Mouse (Mus musculus): ENCODE measurements at regions not wholly inside any gene's neighbourhood (a gene's known extent, or its start where the extent isn't known, plus 50 kb on each side); places are given as distances from the start of the nearest gene placed in this dataset.
"Not testable (repeated sequence)": the region's sequence is repeated elsewhere in the genome, so short reads cannot be mapped to it uniquely, and the experiment has no call there.

DNA sequence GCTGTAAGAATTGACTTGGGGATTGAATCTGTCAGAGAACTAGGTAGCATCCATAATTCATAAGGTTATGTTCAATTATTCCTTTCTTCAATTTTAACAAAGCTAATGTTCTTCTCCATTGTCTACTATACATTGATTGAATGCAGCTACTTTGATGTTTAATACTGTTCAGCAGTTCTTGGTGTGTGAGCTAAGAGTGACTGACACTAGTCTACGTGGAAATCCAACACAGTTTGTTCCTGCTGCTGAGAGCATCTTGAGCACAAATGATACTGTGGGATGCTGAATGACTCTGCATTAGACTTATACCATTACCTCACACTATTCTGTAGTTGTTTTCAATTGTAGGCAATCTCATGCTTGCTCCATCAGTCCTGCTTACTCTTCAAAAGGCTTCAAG is 249.4 kb upstream of the Akr1e1 start:
- Histone ChIP-seq H3K4me1 (replicated peaks) (no peaks in the 10 kb centered on the region), H3K27me3 (no peaks in the 10 kb centered on the region), H3K27ac (no peak overlapping the region), H3K9me3 (no peaks in the 10 kb centered on the region), H3K36me3 (no peaks in the 10 kb centered on the region), H3K4me2 (no peak overlapping the region), H3K4me3 (replicated peaks) (no peak overlapping the region), H3K9ac (replicated peaks) (no peak overlapping the region)
- no peak for ATAC-seq (ENCODE audit: insufficient number of reproducible peaks, insufficient read depth, low FRiP score, low TSS enrichment, low read depth)
- WGBS: 79% methylated on average over 1 of the region's 1 CpGs

DNA sequence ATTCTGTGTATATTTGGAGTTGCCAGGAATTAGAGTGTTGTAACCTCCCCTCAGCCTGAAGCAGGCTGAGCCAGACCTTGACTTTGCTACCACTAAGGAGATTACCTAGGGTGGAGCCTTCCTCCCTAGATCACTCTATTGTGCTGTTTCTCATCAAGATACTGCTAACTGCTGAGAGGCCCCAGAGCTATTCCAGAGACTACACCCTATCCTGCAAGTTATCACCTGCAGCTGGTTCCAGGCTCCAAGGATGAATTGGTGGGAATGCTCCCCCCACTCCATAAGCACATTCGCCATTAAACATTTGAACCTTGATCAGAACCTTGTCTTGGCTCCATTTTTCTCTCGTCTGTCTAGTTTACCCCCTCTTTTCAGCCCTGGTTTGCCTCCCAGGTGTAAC is 230.5 kb upstream of the Akr1e1 start:
- not testable (repeated sequence) for H3K36me3 ChIP-seq; H3K9me3 ChIP-seq; H3K4me1 ChIP-seq (replicated peaks); ATAC-seq (ENCODE audit: insufficient number of reproducible peaks, insufficient read depth, low FRiP score, low TSS enrichment, low read depth); H3K4me3 ChIP-seq (replicated peaks); H3K27me3 ChIP-seq; H3K4me2 ChIP-seq; H3K9ac ChIP-seq (replicated peaks); H3K27ac ChIP-seq
- 82% methylated on average over 2 of the region's 2 CpGs for WGBS

DNA sequence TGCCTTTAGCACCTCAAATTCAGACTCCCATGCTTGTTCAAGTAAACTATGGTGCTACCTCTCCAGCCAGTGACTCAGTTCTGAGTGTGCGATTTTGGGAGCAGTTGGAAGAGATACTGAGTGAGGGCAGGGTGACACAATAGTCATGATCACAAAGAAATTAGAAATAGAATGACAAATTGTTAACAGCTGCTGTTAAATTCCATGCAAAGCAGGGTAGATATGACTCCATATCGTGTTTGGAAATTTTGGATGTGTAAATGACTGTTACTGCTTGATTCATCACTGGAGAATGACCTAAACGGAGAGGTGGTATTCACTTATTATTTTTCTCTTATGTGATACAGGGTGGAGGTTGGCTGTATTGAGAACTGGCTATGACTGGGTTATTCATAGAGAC is 217.8 kb upstream of the Akr1e1 start:
- ATAC-seq (ENCODE audit: insufficient number of reproducible peaks, insufficient read depth, low FRiP score, low TSS enrichment, low read depth): no peak
- H3K36me3 ChIP-seq: no peaks in the 10 kb centered on the region
- H3K9me3 ChIP-seq: no peaks in the 10 kb centered on the region
- 91% methylated on average over 3 of the region's 3 CpGs for WGBS
- H3K27ac ChIP-seq: no peak overlapping the region
- H3K4me1 ChIP-seq (replicated peaks): no peaks in the 10 kb centered on the region
- H3K4me3 ChIP-seq (replicated peaks): no peak overlapping the region
- no peak overlapping the region for H3K4me2 ChIP-seq
- H3K27me3 ChIP-seq: no peaks in the 10 kb centered on the region
- H3K9ac ChIP-seq (replicated peaks): no peak overlapping the region

DNA sequence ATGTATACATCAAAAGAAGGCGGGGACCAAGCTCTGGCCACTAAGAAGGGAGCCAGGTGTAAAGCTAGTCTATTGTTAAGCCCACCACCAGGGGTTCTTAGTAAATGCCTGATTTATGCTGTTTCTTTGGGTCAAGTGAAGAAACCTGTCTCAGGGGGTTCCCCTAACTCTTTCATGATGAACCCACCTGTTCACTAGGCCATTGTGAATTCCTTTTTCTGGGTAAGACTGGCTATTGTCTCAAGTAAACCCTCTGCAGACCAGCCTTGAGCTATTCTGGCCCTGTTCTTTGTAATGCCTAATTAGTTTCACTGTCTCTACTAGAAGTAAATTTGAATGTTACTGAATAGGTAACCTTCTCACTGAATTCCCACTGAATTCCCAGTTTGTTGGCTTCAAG is 216.8 kb upstream of the Akr1e1 start:
- not testable (repeated sequence) for H3K27me3 ChIP-seq; ATAC-seq (ENCODE audit: insufficient number of reproducible peaks, insufficient read depth, low FRiP score, low TSS enrichment, low read depth); H3K36me3 ChIP-seq; H3K4me1 ChIP-seq (replicated peaks); H3K9ac ChIP-seq (replicated peaks); H3K4me2 ChIP-seq; H3K4me3 ChIP-seq (replicated peaks); H3K27ac ChIP-seq; H3K9me3 ChIP-seq
- 93% methylated on average over 1 of the region's 1 CpGs for WGBS

DNA sequence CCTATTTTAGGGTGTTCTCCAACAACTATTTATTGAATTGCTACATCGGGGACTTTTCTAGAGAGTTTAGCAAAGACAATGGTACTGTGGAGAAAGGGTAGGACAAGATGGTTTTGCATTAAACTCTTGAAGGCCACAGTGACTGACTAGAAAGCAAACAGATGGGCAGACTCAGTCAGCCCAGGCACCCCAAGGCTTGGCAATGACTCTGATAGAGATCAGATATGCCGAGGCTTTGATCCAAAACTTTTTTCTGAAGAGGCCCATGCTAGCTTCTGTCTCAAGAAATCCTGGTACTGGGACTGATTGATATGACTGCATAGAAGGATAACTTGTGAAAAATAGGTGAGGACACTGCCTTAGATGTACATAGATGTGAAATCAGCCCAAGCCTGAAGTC is 197.9 kb upstream of the Akr1e1 start:
- H3K4me2 ChIP-seq: no peak overlapping the region
- 92% methylated on average over 2 of the region's 2 CpGs for WGBS
- ATAC-seq (ENCODE audit: insufficient number of reproducible peaks, insufficient read depth, low FRiP score, low TSS enrichment, low read depth): no peak
- no peaks in the 10 kb centered on the region for H3K27me3 ChIP-seq
- H3K36me3 ChIP-seq: no peaks in the 10 kb centered on the region
- H3K9me3 ChIP-seq: no peaks in the 10 kb centered on the region
- H3K4me1 ChIP-seq (replicated peaks): no peaks in the 10 kb centered on the region
- no peak overlapping the region for H3K9ac ChIP-seq (replicated peaks)
- no peak overlapping the region for H3K27ac ChIP-seq
- H3K4me3 ChIP-seq (replicated peaks): no peak overlapping the region

DNA sequence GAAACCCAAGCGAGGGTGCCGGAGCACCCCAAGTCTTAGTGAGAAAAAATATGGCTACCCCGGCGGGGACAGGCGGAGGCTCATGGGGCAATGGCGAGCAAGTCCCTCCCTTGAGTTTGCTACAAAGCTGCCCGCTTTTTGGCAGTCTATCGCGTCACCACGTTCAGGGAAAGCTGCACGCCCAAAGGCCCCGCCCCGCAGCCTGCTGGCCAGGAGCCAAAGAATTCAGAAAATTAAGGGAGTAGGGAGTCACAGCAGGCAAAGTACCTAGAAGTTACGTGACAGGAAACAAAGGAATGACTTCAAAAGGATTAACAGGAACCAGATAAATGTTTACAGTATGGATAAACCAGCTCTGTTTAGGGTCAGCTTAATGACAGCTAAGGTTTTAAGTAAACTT is 191.7 kb upstream of the Akr1e1 start:
- Histone ChIP-seq H3K27ac (no peak overlapping the region), H3K9me3 (peaks cover 11% of the 10 kb centered on the region), H3K27me3 (no peaks in the 10 kb centered on the region), H3K4me3 (replicated peaks) (no peak overlapping the region), H3K36me3 (no peaks in the 10 kb centered on the region), H3K4me1 (replicated peaks) (no peaks in the 10 kb centered on the region), H3K9ac (replicated peaks) (no peak overlapping the region), H3K4me2 (no peak overlapping the region)
- no peak for ATAC-seq (ENCODE audit: insufficient number of reproducible peaks, insufficient read depth, low FRiP score, low TSS enrichment, low read depth)
- WGBS: 87% methylated on average over 14 of the region's 14 CpGs

DNA sequence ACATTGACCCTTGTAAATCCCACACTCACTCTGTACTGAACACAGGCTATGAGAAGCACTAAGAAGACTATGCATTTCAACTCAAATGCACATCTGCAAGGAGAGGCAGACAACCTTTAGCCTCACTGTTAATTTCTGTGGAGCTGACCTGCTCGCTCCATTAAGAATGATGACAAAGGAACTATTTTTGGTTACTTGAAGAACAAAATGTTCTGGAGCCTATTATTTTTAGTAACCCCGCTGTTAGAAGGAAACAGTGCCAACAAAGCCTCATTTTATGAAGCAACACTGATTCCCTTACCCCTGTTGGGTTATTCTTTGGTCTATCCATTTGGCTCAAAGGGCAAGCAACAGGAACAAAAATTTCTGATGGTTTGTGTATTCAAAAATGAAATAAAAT is 182.2 kb upstream of the Akr1e1 start:
- H3K27me3 ChIP-seq: no peaks in the 10 kb centered on the region
- WGBS: 79% methylated on average over 2 of the region's 2 CpGs
- no peak overlapping the region for H3K9ac ChIP-seq (replicated peaks)
- H3K9me3 ChIP-seq: peaks cover 4% of the 10 kb centered on the region; the same call in 1 of the 2 replicates
- no peaks in the 10 kb centered on the region for H3K4me1 ChIP-seq (replicated peaks)
- H3K4me3 ChIP-seq (replicated peaks): no peak overlapping the region
- no peaks in the 10 kb centered on the region for H3K36me3 ChIP-seq
- ATAC-seq (ENCODE audit: insufficient number of reproducible peaks, insufficient read depth, low FRiP score, low TSS enrichment, low read depth): no peak
- H3K27ac ChIP-seq: no peak overlapping the region
- no peak overlapping the region for H3K4me2 ChIP-seq

DNA sequence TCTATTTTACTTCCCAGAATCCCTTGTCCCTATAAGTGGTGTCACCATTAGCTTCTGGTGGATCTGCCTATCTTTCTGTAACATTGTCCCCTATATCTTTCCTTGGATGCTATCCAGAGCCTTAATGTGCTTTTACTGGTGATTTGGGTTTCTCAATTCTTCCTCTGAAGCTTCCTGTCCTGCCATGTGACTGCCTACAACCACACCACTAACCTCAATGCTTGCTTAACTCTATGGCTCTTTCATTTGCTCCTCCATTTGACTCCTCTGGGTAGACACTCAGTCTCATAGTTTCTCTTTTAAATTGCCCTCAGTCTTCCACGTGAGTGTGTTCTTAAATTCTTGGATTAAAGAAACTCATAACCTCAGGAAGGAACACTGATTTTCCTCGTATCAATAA is 181.4 kb upstream of the Akr1e1 start:
- H3K27ac ChIP-seq: no peak overlapping the region
- peaks cover 3% of the 10 kb centered on the region; the same call in 1 of the 2 replicates for H3K9me3 ChIP-seq
- H3K27me3 ChIP-seq: no peaks in the 10 kb centered on the region
- no peaks in the 10 kb centered on the region for H3K4me1 ChIP-seq (replicated peaks)
- ATAC-seq (ENCODE audit: insufficient number of reproducible peaks, insufficient read depth, low FRiP score, low TSS enrichment, low read depth): no peak
- WGBS: 69% methylated on average over 2 of the region's 2 CpGs
- H3K4me3 ChIP-seq (replicated peaks): no peak overlapping the region
- no peak overlapping the region for H3K9ac ChIP-seq (replicated peaks)
- H3K36me3 ChIP-seq: no peaks in the 10 kb centered on the region
- H3K4me2 ChIP-seq: no peak overlapping the region

DNA sequence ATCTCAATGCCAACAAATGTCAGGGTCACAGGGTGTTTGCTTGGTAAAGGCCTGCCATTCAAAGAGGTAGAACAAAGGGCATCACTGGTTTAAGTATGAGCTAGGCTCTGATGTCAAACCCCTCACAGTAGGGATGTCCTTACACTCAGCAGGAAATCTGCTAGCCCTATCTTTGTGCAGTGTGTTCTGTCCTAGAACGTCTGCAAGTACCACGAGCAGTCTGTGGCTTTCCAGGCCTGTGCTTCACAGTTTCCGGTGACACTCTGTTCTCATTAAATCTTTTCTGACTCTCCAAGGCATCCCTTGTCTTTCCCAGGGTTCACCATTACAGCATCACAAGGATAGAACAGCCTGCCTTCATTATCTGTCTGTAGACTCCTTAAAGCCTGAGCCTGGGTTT is 174.3 kb upstream of the Akr1e1 start:
- no peak overlapping the region for H3K27ac ChIP-seq
- H3K4me1 ChIP-seq (replicated peaks): no peaks in the 10 kb centered on the region
- H3K4me3 ChIP-seq (replicated peaks): no peak overlapping the region
- H3K9me3 ChIP-seq: no peaks in the 10 kb centered on the region
- H3K27me3 ChIP-seq: no peaks in the 10 kb centered on the region
- H3K36me3 ChIP-seq: no peaks in the 10 kb centered on the region
- no peak overlapping the region for H3K9ac ChIP-seq (replicated peaks)
- 79% methylated on average over 3 of the region's 3 CpGs for WGBS
- H3K4me2 ChIP-seq: no peak overlapping the region
- ATAC-seq (ENCODE audit: insufficient number of reproducible peaks, insufficient read depth, low FRiP score, low TSS enrichment, low read depth): no peak

DNA sequence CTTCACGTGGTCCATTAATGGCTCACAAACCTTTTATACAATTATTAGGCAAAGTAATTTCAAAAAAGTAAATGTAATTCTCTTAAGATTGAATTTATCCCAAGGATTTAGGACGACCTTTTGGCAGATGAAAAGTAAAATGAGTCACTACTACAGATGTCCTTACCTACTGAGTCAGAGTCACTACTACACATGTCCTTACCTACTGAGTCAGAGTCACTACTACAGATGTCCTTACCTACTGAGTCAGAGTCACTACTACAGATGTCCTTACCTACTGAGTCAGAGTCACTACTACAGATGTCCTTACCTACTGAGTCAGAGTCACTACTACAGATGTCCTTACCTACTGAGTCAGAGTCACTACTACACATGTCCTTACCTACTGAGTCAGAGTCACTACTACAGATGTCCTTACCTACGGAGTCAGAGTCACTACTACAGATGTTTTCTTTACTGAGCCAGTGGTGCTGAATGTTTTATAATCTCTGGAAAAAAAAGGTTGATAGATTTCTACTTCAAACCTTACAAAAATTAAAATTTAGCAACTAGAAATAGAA is 169.4 kb upstream of the Akr1e1 start:
- H3K4me1 ChIP-seq (replicated peaks); H3K36me3 ChIP-seq; H3K9me3 ChIP-seq; H3K9ac ChIP-seq (replicated peaks); H3K4me2 ChIP-seq; H3K4me3 ChIP-seq (replicated peaks); H3K27me3 ChIP-seq; ATAC-seq (ENCODE audit: insufficient number of reproducible peaks, insufficient read depth, low FRiP score, low TSS enrichment, low read depth); H3K27ac ChIP-seq: not testable (repeated sequence)
- 78% methylated on average over 3 of the region's 3 CpGs for WGBS

DNA sequence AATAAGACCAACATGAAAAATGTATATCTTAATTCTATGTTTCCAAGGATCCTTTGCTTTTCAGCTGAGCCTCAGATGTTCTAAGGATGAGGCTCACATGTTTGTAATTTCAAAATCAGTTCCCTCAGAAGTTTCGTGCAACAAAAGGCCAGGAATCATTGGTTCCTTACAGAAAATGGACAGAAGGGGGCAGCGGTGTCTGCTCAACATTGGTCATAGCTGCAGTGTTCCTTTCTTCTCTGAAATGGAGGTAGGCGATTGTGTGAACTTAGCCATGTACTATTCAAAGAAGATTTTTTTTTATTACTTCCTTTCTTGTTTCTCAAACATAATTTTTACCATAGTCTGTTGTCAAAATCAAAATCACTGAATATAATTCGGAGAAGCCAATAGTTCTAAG is 167.9 kb upstream of the Akr1e1 start:
- WGBS: 33% methylated on average over 4 of the region's 4 CpGs
- Histone ChIP-seq H3K36me3 (no peaks in the 10 kb centered on the region), H3K4me1 (replicated peaks) (no peaks in the 10 kb centered on the region; the same call in 1 of the 2 replicates), H3K27me3 (no peaks in the 10 kb centered on the region), H3K9ac (replicated peaks) (no peak overlapping the region), H3K27ac (no peak overlapping the region), H3K4me3 (replicated peaks) (no peak overlapping the region), H3K9me3 (no peaks in the 10 kb centered on the region), H3K4me2 (no peak overlapping the region)
- no peak for ATAC-seq (ENCODE audit: insufficient number of reproducible peaks, insufficient read depth, low FRiP score, low TSS enrichment, low read depth)

DNA sequence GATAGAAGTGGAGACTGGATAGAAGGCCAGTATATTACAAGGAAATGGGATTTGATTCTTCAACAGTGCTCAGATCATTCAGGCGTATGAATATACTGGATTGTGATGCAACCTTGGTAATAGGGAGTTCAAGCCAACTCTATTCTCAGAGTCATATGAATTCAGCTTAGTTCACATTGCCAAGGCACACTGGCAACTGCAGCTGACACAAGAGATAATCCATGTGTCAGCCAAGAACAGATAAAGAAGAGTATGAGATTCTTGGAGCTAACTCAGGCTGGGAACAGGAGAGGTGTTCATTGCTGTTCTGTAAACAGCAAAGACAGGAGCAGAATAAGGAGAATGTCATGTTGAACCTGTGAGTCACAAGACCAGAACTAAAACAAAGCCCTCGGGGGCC is 163.3 kb upstream of the Akr1e1 start:
- H3K4me1 ChIP-seq (replicated peaks): peaks cover 3% of the 10 kb centered on the region; the same call in 1 of the 2 replicates
- WGBS: 89% methylated on average over 2 of the region's 2 CpGs
- H3K9me3 ChIP-seq: no peaks in the 10 kb centered on the region

More for the DNA sequence above, 163.3 kb upstream of the Akr1e1 start:
- ATAC-seq (ENCODE audit: insufficient number of reproducible peaks, insufficient read depth, low FRiP score, low TSS enrichment, low read depth): no peak
- no peak overlapping the region for H3K4me2 ChIP-seq
- H3K4me3 ChIP-seq (replicated peaks): no peak overlapping the region
- no peak overlapping the region for H3K27ac ChIP-seq
- no peak overlapping the region for H3K9ac ChIP-seq (replicated peaks)
- no peaks in the 10 kb centered on the region for H3K27me3 ChIP-seq
- no peaks in the 10 kb centered on the region for H3K36me3 ChIP-seq

Data from limb, embryonic 12.5 days (tissue).